Mouse (Mus musculus) sigmoid colon, adult 10 weeks (tissue): Measurements from ENCODE around the gene Gmnc. TPM values are rescaled to one million over a fixed set of nuclear protein-coding genes. Genes with fewer than 3 reads are reported as not detected.

Experiments
- polyA plus RNA-seq: library from polyadenylated mRNA; stranded (reverse); fragments of 350-450 nt; fragmentation: Illumina TruSeq; extraction: RNeasy Lipid Tissue Mini Kit (QIAGEN cat#74804); gene quantifications from one replicate; pipeline ENCODE4 v1.2.3, GENCODE M21; 2014; ENCODE audit warnings: low read depth, low replicate concordance

Gmnc gene
- not detected for polyA plus RNA-seq

GRCm38 (mm10) chr16:26991477-26992300, at the start of gene Gmnc:
Gene Gmnc (minus strand): TSS chr16:26991652.

